Mouse (Mus musculus) erythroid progenitor cell, adult 5-6 weeks (primary cell): ENCODE results near the gene Vmn1r174. TPM values are rescaled to one million over a fixed set of nuclear protein-coding genes. Genes with fewer than 3 reads are reported as not detected.
"Not testable (repeated sequence)": the region's sequence is repeated elsewhere in the genome, so short reads cannot be mapped to it uniquely, and the experiment has no call there.

Experiments used
- ATAC-seq: replicated peaks from 2 replicates; pipeline ENCODE4 v1.8.0; 2016; ENCODE audit warnings: moderate number of reproducible peaks, mild to moderate bottlenecking, moderate TSS enrichment, inconsistent platforms; ENCODE audit not compliant: poor library complexity, low FRiP score, severe bottlenecking
- total RNA-seq, 2 experiments: library from RNA; stranded (forward) in 1 of 2; stranded (reverse) in 1 of 2; fragments of 150-400 nt in 1 of 2; fragments of 186-747, 209-891 nt in 1 of 2; gene quantifications; 2 replicates each; pipeline versions ENCODE4 v1.2.3 to v1.2.4; 2015 to 2017; ENCODE audit warnings: low replicate concordance in 2 of 2

Vmn1r174 gene
- total RNA-seq (2015; ENCODE audit: low replicate concordance) (not detected in 2 replicates), total RNA-seq (2017; ENCODE audit: low replicate concordance) (not detected in 2 replicates)

- ATAC-seq, result not testable (repeated sequence)
Measured at GRCm38 (mm10) chr7:23751970-23752369, at the start of gene Vmn1r174. Gene Vmn1r174, plus strand, starts transcription at chr7:23752270.

DNA sequence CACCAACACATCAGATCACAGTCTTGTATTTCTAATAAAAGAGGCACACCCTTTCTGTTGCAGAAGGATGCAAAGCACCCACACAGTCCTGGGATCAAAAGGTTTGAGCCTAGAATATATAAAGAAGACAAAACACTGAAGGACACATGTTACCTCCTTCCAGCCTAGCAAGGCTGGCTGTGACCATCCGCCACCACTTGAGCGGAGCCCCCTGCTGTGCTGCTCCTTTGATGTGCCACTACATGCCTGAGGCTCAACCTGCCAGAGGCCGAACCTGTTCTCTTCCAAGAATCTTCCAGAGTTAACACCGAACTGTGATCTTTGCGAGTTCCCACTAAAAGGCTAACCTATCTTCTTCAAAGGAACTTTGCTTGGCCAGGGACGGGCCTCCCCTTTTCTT, 32.5 kb downstream of the Vmn1r174 start:
- no peak for ATAC-seq

DNA sequence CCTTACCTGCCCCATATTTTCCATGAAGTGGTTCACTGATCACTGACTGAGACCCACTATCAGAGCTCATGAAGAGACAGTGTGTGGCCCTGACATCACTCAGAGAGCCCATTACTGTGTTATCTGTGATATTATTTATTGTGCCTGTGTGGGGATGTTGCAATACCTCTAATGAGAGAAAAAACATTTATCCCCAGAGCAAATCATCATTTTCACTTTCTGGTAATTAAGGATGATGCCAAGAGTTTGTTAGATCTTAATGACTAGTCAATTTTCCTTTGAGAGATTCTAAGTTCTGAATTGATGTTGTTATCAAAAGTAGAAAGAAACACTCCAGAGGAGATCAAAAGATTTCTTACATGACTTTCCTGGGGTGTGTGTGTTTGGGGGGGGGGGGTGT, 58.5 kb downstream of the Vmn1r174 start, which contains the start of gene Vmn1r175:
Vmn1r175 (minus strand) TSS at position 101 of the 400 bp plus-strand sequence.
- not testable (repeated sequence) for ATAC-seq

Other genes starting within 250 kb of the Vmn1r174 start
- not detected in 2 replicates for gene Vmn1r167, start 245.1 kb upstream of the Vmn1r174 start, total RNA-seq (2015; ENCODE audit: low replicate concordance)
- gene Vmn1r167, start 245.1 kb upstream of the Vmn1r174 start, total RNA-seq (2017; ENCODE audit: low replicate concordance), result not detected in 2 replicates
- not detected in 2 replicates for gene Vmn1r168, start 212.5 kb upstream of the Vmn1r174 start, total RNA-seq (2015; ENCODE audit: low replicate concordance)
- not detected in 2 replicates for gene Vmn1r168, start 212.5 kb upstream of the Vmn1r174 start, total RNA-seq (2017; ENCODE audit: low replicate concordance)
- not detected in 2 replicates for gene Vmn1r169, start 176.7 kb upstream of the Vmn1r174 start, total RNA-seq (2015; ENCODE audit: low replicate concordance)
- not detected in 2 replicates for gene Vmn1r169, start 176.7 kb upstream of the Vmn1r174 start, total RNA-seq (2017; ENCODE audit: low replicate concordance)
- not detected in 2 replicates for gene Vmn1r170, start 146.1 kb upstream of the Vmn1r174 start, total RNA-seq (2015; ENCODE audit: low replicate concordance)
- gene Vmn1r170, start 146.1 kb upstream of the Vmn1r174 start, total RNA-seq (2017; ENCODE audit: low replicate concordance), result not detected in 2 replicates
- not detected in 2 replicates for gene Vmn1r171, start 121.5 kb upstream of the Vmn1r174 start, total RNA-seq (2015; ENCODE audit: low replicate concordance)
- gene Vmn1r171, start 121.5 kb upstream of the Vmn1r174 start, total RNA-seq (2017; ENCODE audit: low replicate concordance), result not detected in 2 replicates
- gene Vmn1r172, start 94.0 kb upstream of the Vmn1r174 start, total RNA-seq (2015; ENCODE audit: low replicate concordance), result not detected in 2 replicates
- gene Vmn1r172, start 94.0 kb upstream of the Vmn1r174 start, total RNA-seq (2017; ENCODE audit: low replicate concordance), result not detected in 2 replicates
- gene Vmn1r173, start 51.6 kb upstream of the Vmn1r174 start, total RNA-seq (2015; ENCODE audit: low replicate concordance), result not detected in 2 replicates
- not detected in 2 replicates for gene Vmn1r173, start 51.6 kb upstream of the Vmn1r174 start, total RNA-seq (2017; ENCODE audit: low replicate concordance)
- not detected in 2 replicates for gene Vmn1r175, start 58.4 kb downstream of the Vmn1r174 start, total RNA-seq (2015; ENCODE audit: low replicate concordance)
- gene Vmn1r175, start 58.4 kb downstream of the Vmn1r174 start, total RNA-seq (2017; ENCODE audit: low replicate concordance), result not detected in 2 replicates
- not detected in 2 replicates for gene Vmn1r176, start 85.1 kb downstream of the Vmn1r174 start, total RNA-seq (2015; ENCODE audit: low replicate concordance)
- gene Vmn1r176, start 85.1 kb downstream of the Vmn1r174 start, total RNA-seq (2017; ENCODE audit: low replicate concordance), result not detected in 2 replicates
- not detected in 2 replicates for gene Vmn1r177, start 114.2 kb downstream of the Vmn1r174 start, total RNA-seq (2015; ENCODE audit: low replicate concordance)
- not detected in 2 replicates for gene Vmn1r177, start 114.2 kb downstream of the Vmn1r174 start, total RNA-seq (2017; ENCODE audit: low replicate concordance)
- not detected in 2 replicates for gene Vmn1r178, start 139.7 kb downstream of the Vmn1r174 start, total RNA-seq (2015; ENCODE audit: low replicate concordance)
- not detected in 2 replicates for gene Vmn1r178, start 139.7 kb downstream of the Vmn1r174 start, total RNA-seq (2017; ENCODE audit: low replicate concordance)
- gene Vmn1r179, start 174.7 kb downstream of the Vmn1r174 start, total RNA-seq (2015; ENCODE audit: low replicate concordance), result not detected in 2 replicates
- gene Vmn1r179, start 174.7 kb downstream of the Vmn1r174 start, total RNA-seq (2017; ENCODE audit: low replicate concordance), result not detected in 2 replicates
- gene Vmn1r180, start 198.4 kb downstream of the Vmn1r174 start, total RNA-seq (2015; ENCODE audit: low replicate concordance), result not detected in 2 replicates
- not detected in 2 replicates for gene Vmn1r180, start 198.4 kb downstream of the Vmn1r174 start, total RNA-seq (2017; ENCODE audit: low replicate concordance)
- not detected in 2 replicates for gene Vmn1r181, start 222.3 kb downstream of the Vmn1r174 start, total RNA-seq (2015; ENCODE audit: low replicate concordance)
- not detected in 2 replicates for gene Vmn1r181, start 222.3 kb downstream of the Vmn1r174 start, total RNA-seq (2017; ENCODE audit: low replicate concordance)
- not detected in 2 replicates for gene V1rd19, start 249.4 kb downstream of the Vmn1r174 start, total RNA-seq (2015; ENCODE audit: low replicate concordance)
- gene V1rd19, start 249.4 kb downstream of the Vmn1r174 start, total RNA-seq (2017; ENCODE audit: low replicate concordance), result not detected in 2 replicates